Mouse (Mus musculus) yolk sac, embryonic 10.5 days (tissue): Measurements from ENCODE around the gene Ckmt1.
A peak's percentile ranks its signal among the peaks of the same experiment; 100 is the strongest.
"Not testable (repeated sequence)": the region's sequence is repeated elsewhere in the genome, so short reads cannot be mapped to it uniquely, and the experiment has no call there.

Source experiments
- DNase-seq: peaks from one replicate; pipeline ENCODE4 v3.0.0-alpha.2; 2017; ENCODE audit warnings: low spot score

Gene Ckmt1

DNA sequence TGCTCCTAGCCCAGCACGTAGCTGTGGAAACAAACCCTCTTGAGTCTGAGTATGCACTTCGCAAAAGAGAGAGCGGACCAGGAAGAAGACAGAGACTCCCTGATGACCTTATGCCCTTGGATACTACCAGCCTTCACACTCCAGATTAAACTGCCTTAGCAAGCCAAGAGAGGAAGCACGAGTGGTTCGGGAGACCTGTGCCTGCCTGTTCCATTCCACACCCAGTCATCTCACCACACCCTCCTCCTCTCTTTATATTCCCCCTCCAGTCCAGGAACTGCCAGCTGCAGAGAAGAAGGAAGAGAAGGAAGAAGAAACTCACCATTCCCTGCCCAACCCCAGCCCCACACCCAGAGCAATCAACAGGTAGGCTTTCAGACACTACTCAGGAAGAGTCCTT, at the start of gene Ckmt1:
TSS of gene Ckmt1 (plus strand) at position 221 of the 400 bp plus-strand sequence.
- no peak for DNase-seq

DNA sequence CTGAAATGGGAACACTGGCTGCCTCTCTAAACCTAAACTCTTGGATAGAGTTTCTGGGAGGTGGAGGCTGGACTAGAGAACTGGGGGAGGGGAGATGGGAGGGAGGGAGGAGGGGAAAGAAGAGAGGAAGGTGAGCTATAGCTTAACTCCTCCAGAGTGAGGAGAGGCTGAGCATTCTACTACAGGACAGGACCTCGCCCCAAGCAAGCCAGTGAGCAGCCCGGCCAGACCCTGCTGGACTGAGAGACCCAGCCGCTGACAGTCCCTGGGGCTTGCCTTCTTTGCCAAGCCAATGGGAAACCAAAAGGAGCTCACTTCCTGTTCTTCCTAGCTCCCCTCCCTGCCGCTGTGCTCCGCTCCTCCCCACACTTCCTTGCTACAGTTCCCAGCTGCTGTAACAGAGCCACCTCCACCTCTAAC, 48.5 kb upstream of the Ckmt1 start:
- DNase-seq = no peak

DNA sequence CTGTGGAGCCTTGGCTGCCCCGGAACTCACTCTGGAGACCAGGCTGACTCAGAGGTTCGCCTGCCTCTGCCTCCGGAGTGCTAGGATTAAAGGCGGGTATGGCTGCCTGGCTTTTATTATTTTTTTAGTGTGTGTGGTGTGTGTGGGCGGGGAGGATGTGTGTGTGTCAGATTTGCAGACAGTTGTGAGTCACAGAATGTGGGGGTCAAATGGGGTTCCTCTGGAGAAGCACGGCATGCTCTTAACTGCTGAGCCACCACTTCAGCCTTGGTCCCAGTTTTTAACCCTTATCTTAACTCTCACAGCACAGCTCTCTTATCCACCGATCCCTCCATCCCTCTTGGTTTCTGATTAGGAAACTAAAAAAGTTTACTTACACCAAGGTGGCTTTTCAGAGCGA, 41.2 kb upstream of the Ckmt1 start:
- no peak for DNase-seq

DNA sequence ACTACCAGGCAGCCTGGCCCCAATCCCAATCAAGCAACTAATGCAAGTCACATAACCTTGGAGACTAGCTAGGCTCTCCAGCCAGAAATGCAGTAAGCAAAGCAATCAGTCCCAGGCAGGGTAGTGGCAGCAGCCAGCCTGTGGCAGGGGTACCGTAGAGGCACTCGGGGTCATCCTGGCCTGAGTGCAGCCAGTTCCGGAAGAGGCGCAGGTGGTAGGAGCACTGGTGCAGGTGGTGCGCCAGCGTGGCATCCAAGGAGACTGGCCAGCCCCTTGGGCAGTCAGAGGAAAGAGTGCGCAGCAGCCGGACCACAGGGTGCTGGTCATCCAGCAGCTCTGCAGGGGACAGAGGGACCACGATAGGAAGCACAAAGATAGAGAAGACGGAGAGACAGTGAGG, 34.5 kb upstream of the Ckmt1 start:
- DNase-seq = no peak

DNA sequence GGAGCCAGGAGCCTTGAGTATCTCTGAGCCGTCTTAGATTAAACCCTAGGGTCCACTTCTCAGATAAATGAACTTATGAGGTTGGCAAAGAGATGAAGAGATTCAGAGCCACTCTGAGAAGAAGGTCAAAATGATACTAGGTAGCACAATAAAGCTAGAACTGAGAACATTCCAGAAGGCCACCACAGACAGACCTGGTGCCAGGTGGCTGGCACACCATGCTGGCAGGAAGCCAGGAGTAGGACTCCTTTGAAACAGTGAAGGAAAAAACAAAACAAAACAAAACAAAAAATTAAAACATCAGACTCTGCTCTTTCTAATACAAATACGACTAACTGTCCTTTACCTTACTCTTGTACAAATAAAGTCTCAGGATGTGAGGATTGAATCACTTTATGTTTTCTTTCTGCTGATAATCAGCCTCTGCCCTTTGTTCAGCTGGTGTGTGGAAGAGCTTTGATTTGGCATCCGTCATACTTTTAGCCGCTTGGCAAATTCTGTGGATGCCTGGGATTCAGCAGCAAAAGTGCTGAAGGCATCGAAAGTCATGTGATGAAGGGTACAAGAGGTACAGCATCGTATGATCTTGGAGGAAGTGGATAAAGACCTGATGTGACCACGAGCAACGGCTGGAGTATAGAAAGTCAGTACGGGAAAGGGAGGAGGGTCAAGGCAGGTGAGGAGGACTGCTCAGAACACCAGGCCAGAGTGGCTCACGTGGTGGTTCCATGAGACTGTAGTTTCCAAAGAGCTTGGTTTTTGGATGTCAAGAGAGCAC, 33.6 kb upstream of the Ckmt1 start:
- DNase-seq = no peak

DNA sequence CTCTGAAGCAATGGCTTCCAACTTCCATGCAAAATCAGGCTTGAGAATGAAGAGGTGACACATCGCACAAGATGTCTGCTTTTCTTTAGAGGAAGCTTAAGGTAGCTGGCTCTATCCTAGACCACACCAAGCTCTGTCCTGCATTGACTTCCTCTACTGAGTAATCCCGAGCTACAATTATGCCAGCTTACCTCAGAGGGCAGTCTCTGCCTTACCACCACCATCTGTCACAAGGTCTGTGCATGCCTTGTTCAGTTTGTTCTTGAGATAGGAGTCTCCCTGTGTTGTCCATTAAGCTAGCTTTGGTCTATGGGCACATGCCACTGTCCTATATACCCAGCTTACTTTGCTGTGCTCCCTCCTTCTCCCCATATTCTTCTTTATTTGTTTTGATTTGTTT, 28.0 kb upstream of the Ckmt1 start:
- no peak for DNase-seq

DNA sequence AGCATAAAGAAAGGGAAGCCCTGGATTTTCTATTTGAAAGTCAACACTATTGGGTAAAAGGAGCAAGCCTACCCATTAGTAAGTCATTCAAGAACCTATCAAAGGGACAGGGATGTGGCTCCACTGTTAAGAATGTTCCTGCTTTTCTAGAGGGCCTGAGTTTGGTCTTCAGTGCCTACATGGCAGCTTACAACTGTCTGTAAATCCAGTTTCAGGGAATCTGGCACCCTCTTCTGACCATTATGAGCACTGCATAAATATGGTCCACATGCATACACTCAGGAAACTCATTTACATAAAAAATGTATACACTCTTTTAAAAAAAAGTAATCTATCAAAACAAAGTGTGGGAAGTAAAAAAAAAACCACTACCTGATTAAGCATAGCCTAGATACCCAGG, 18.5 kb upstream of the Ckmt1 start:
- no peak for DNase-seq

DNA sequence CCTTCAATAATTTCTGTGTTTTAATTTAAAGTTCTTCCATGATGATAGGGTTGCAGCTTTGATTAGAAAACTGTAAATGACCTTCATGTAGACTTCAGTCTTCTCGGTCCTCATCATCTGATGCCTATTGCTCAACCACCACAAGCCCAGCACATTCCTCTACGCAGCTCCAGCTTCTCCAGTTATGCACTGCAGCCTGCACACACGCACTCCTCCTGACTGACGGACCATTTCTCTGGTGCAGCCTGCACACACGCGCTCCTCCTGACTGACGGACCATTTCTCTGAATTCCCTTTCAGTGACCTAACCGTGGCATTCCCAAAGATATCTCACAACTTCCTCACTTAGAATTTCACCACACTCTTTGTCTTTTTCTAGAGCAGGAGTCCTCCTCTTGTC, 4.4 kb upstream of the Ckmt1 start:
- DNase-seq = no peak

DNA sequence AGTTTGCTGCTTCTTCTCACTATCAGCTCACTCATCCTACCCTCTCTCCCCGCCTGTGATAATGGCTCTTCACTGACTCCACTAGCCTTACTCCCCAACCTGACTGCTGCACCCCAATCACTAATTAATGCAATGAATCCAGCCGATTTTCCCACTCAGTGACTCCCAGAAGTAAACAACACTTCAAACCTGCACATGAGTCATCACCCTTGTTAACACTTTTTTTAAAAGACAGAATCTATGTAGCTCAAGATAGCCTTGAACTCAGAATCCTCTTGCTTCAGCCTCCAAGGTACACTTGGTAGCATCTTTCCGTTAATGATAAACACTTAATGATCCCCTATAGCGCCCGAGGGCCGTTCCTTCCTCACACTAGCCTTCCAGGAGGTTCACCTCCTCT, 3.1 kb upstream of the Ckmt1 start:
- DNase-seq = no peak

DNA sequence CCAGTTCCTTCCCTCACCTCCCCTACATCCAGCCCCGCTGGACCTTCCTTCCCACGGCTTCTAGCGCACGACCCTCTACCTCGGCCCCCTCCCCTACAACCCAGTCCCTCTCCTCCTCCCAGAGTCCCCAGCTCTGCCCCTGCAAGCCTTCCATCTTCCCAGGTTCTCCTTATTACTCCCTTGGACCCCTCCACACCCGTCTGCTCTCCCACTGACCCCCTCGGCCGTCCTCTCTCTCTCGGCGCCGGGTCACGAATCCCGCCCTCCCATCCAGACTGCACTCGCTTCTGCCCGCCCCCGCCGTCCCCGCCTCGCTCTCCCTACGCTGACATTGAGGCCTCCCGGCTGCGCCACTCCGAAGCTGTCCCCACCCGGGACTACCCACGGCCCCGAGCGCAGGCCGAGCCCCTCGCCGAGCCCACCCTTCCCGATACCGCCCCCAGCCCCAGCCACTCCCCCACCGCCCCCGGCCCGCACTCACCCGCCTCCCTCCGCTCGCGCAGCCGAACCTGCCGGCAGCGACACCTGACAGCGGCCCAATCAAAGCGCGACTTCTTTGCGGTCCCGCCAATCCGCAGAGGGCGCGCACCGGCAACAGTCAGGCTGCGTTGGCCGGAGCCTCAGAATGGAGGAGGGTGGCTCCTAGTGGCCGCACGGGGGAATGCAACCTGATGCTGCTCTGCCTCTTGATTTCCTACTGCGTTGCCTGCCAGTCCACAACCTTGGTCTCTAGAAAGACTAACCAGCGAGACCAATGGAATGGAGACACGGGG, 2.5 kb upstream of the Ckmt1 start, which contains the start of gene Ppip5k1:
TSS of gene Ppip5k1 (minus strand) at position 577 of the 773 bp plus-strand sequence.
- DNase-seq = peak; percentile 95

DNA sequence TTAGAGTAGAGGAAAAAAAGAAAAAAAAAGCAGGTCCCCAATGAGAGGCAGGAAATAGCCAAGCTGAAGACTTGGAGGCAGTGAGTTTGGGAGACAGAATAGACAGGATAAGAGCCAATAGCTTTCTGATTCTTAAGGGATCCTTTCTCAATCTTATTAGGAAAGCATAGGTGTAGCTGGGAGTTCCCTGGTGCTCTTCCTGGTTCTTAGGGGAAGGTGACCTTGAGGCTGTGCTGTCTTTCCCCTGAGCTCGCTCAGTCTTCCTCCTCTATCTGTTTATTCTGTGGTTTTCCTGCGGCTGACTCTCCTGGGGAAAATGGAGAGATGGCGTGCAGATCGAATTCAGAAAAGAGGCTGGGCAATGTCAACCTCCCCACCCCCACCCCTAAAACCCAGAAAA, 447 bp downstream of the Ckmt1 start:
- no peak for DNase-seq

DNA sequence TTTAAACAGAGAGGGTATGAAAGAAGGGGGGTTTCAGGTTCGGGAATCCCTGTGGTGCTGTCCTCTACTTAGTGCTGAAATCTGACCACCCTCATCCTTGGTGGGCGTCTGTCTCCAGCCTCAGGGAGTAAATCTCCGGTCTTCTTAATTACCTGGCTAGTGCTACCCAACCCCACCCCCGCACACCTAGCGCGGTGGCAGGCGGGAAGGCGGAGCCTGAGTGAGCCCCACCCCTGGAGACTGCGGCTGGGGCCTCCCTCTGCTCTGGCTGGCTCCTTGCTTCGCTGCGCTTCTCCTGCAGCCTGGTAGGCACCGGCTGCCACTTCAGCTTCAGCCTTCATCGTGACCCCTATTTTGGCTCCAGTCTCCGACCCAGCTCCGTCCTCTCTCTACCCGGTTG, 867 bp downstream of the Ckmt1 start:
- DNase-seq = peak; percentile 24

DNA sequence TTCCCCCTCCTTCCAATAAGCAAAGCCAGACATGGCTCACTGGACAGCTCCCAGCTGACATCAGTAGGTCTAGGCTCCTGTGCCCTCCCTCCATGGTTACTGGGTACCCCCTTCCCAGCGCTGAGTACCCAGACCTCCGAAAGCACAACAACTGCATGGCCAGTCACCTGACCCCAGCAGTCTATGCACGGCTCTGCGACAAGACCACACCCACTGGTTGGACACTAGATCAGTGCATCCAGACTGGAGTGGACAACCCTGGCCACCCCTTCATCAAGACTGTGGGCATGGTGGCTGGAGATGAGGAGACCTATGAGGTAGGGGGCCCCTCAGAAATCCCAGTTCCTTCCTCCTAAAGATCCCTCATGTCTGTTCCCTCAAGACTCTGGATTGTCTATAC, 1.9 kb downstream of the Ckmt1 start:
- no peak for DNase-seq

DNA sequence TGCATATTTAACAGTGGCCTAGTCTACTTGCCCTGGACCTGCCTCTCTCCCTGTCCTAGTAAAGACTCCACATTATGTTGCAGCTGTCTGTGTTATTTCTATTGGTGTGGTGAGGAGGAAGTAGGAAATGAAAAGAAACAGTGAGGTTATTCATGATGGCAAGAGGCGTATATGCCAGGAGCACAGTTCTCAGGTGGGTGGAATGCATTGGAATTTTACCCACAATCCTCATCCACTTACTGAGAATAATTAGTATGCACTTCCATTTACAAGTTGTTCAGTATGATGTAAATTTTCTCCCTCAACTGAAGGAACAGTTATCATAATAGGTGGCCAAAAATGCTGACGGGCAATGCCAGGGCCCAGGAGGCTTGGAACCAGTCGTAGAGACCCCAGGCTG, 6.1 kb downstream of the Ckmt1 start:
- DNase-seq = no peak

DNA sequence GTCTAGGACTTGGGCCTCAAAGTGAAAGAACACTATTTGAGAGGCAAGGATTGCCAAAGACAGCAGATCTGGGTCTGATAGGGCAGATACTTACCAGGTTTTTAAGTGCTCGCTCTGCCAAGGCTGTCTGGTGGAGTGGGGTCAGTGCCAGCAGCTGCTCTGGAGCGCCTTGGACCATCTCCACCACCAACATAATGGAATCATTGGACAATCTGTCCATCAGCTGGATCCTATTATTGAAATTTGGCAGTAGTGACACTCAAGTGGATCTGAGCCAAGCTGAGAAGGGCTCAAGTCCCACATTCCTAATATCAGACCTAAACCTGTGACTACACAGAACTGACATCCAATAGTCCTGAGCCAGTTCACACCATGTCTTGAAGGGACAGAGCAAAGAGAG, 11.3 kb downstream of the Ckmt1 start:
- DNase-seq = no peak

DNA sequence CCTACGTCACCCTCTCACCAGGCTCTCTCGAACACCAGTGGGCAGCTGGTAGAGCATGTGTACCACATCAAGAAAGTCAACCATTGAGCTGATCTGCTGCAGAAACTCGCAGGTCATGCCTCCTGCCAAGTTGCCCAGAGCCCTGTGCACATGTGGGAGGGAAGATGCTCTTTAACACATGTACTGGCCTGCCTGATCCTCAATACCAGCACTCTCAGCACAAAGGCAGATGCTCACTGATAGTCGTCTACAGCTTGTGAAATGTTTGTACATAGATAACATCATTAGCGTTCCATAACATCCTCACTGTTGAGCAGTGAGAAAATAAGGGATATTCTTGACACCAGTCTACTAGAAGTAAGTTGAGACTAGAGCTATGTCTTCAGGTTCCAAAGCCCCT, 13.4 kb downstream of the Ckmt1 start:
- DNase-seq = no peak

DNA sequence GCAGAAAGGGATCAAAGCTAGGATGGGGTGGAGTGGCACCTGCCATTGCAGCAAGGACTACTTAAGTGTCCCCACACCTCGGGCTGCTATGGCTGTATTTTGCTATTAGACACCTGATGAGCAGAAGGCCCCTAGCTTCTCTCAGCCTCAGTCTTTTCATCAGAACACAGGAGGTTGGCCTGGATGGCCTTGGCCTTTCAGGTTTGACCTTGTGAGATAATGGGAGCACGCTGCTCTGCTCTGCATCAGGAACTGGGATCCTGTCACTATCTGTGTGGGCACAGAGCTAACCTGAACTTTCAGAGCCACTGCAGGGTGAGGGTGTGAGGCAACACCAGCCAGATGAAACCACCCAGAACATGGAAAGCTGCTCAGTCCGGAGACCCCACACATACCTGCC, 14.8 kb downstream of the Ckmt1 start:
- DNase-seq = no peak

DNA sequence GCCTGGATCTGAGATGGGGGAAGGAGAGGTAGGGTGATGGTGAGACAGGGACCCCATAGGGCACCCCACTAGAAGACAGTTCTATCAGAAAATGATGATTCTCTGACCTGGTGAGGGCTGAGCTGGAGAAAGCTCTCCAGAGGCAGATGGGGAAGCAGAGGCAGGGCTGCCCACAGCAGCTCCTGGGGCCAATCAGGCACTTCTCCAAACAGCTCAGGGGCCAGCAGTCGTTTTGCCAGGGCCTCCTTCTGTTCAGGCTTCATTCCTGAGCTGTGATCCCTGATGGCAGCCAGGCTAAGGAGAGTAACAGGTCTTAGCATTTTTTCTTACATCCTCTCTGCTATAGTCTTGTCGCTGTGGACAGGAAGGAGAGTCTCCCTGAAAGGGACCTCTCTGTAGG, 17.3 kb downstream of the Ckmt1 start:
- DNase-seq = no peak

DNA sequence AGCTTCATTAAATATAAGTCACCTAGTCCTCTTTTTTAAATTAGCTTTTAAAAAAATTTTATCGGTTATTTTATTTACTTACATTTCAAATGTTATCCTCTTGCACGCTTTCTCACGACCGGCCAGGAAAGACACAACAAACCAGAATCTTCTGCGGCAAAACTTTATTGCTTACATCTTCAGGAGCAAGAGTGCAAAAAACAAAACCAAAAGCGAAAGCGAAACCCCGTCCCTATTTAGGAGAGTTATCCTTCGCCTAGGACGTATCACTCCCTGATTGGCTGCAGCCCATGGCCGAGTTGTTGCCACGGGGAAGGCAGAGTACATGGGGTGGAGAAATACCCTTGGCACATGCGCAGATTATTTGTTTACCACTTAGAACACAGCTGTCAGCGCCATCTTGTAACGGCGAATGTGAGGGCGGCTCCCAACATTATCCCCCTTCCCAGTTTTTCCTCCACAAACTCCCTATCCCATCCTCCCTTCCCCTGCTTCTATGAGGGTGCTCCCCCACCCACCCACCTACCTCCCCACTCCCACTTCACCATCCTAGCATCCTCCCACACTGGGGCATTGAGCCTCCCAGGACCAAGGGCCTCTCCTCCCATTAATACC, 29.6 kb downstream of the Ckmt1 start, which contains the start of gene Strc:
TSS of gene Strc (minus strand) at position 208 of the 615 bp plus-strand sequence.
- not testable (repeated sequence) for DNase-seq

DNA sequence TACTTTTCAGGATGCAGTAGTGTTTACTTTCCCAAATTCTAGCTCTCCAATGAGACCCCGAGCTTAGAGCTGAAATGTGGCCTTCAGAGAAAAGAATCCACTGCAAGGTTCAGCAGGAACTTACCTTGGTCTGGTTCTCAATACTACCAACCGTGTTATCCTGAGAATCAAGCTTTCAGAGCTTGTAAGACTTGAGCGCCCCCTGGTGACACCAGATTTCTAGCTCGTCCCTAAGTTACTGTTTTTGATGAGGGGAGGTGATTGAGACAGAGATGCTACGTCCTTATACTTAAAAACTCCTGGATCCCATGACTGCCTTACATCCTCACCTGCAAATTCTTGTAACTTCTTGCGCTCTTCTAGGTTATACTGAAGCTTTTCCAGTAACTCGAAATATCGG, 39.1 kb downstream of the Ckmt1 start:
- peak; percentile 42 for DNase-seq

DNA sequence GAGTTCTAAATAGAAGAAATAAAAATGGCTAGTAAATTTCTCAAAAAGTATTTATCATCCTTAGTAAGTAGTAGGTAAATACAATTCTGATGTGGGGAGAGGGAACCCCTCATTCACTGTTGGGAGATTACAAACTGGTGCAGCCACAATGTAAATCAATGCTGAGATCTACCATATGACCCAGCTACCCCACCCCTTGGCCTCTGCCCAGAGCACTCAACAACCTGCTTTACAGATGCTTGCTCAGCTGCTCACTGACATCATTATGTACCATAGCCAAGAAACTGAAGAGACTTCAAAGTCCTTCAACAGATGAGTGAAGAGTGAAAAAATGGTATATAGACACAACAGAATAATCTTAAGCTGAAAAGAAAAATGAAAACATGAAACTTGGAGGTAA, 45.8 kb downstream of the Ckmt1 start:
- no peak for DNase-seq

DNA sequence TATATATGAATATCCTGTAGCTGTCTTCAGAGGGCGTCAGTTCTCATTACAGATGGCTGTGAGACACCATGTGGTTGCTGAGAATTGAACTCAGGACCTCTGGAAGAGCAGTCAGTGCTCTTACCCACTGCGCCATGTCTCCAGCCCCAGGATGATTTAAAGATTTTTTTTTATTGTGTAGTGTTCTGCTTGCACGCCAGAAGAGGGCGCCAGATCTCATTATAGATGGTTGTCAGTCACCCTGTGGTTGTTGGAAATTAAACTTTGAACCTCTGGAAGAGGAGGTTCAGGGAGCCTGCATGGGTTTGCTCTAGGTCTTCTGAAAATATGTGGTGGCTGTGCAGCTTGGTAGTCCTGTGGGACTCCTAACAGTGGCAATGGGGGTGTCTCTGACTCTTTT, 50.6 kb downstream of the Ckmt1 start:
- peak; percentile 13 for DNase-seq

DNA sequence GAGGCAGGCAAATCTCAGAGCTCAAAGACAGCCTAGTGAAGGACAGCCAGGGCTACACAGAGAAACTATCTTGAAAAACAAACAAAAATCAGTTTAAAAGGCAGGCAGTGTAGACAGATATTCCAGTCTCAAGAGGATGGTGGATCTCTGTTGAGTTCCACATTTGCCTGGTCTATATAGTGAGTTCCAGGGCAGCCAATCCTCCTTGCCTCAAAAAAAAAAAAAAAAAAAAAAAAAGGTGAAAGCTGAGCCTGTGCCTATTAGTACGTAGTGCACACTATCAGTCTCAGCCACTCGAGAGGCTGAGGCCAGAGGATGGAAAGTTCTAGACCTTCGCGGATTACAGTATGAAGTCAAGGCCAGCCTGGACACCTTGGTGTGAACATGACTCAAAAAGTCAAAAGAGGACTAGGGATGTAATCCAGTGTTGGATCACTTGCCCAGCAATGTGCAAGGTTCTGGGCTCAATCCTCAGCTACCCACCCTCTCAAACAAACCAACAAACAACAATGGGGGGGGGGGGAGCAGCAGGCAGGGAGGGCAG, 55.4 kb downstream of the Ckmt1 start:
- DNase-seq = no peak
